Mouse (Mus musculus) T-helper 17 cell (primary cell): ENCODE results near the gene Arhgap27.

ENCODE experiments used
- in situ Hi-C, 2 experiments: fragments of 300-600 bp; cut with MboI, MseI; formaldehyde crosslinking; loops; 1 replicate in 1 of 2; 2 replicates in 1 of 2; pipeline ENCODE4 v1.15.1; 2025; ENCODE audit warnings: high pct_unique_total_duplicates in 2 of 2

The Arhgap27 gene

GRCm38 (mm10) chr11:103357710-103358109 is 5.8 kb downstream of the Arhgap27 start:
- in situ Hi-C loops = loop anchor here (5.0 kb wide), 2 partner anchors 100 to 115 kb away; no protein-coding TSS in a partner anchor

- in situ Hi-C loops = loop anchor here (5.0 kb wide), 2 partner anchors 100 to 115 kb away; no protein-coding TSS in a partner anchor
These were observed 6.4 kb downstream of the Arhgap27 start for GRCm38 (mm10) chr11:103356938-103357670.

- in situ Hi-C loops = loop anchor here (5.0 kb wide), 2 partner anchors 101 to 116 kb away; no protein-coding TSS in a partner anchor
These were observed 7.4 kb downstream of the Arhgap27 start for GRCm38 (mm10) chr11:103356032-103356571.

- in situ Hi-C loops = loop anchor here (5.0 kb wide), 2 partner anchors 102 to 117 kb away; no protein-coding TSS in a partner anchor
These were observed 8.2 kb downstream of the Arhgap27 start for GRCm38 (mm10) chr11:103355251-103355650.

GRCm38 (mm10) chr11:103354033-103354432 is 9.5 kb downstream of the Arhgap27 start:
- in situ Hi-C loops = no loop called here

- in situ Hi-C loops = no loop called here
These were observed 11.2 kb downstream of the Arhgap27 start for GRCm38 (mm10) chr11:103352239-103352814.

GRCm38 (mm10) chr11:103350711-103351315 is 12.7 kb downstream of the Arhgap27 start:
- in situ Hi-C loops = no loop called here

- in situ Hi-C loops = no loop called here
These were observed 13.8 kb downstream of the Arhgap27 start for GRCm38 (mm10) chr11:103349699-103350098.

GRCm38 (mm10) chr11:103346657-103347056 is 16.8 kb downstream of the Arhgap27 start:
- in situ Hi-C loops = no loop called here

GRCm38 (mm10) chr11:103346236-103346635 is 17.3 kb downstream of the Arhgap27 start:
- in situ Hi-C loops = no loop called here

GRCm38 (mm10) chr11:103345408-103346091 is 17.9 kb downstream of the Arhgap27 start:
- in situ Hi-C loops = no loop called here

- in situ Hi-C loops = no loop called here
These were observed 18.8 kb downstream of the Arhgap27 start for GRCm38 (mm10) chr11:103344494-103345332.

- in situ Hi-C loops = no loop called here
These were observed 19.6 kb downstream of the Arhgap27 start for GRCm38 (mm10) chr11:103343881-103344280.

- in situ Hi-C loops = no loop called here
These were observed 20.4 kb downstream of the Arhgap27 start for GRCm38 (mm10) chr11:103343063-103343462.

- in situ Hi-C loops = no loop called here
These were observed 22.8 kb downstream of the Arhgap27 start for GRCm38 (mm10) chr11:103340677-103341076.

- in situ Hi-C loops = no loop called here
These were observed 23.4 kb downstream of the Arhgap27 start for GRCm38 (mm10) chr11:103340130-103340529.

- in situ Hi-C loops = no loop called here
These were observed 23.9 kb downstream of the Arhgap27 start for GRCm38 (mm10) chr11:103339414-103340119.

- in situ Hi-C loops = no loop called here
These were observed 24.8 kb downstream of the Arhgap27 start for GRCm38 (mm10) chr11:103338671-103339070.

GRCm38 (mm10) chr11:103338119-103338518 is 25.4 kb downstream of the Arhgap27 start:
- in situ Hi-C loops = no loop called here

GRCm38 (mm10) chr11:103337180-103337579 is 26.3 kb downstream of the Arhgap27 start:
- in situ Hi-C loops = no loop called here
